26 mouse cellular contexts compared by ENCODE assay signal in genomic region chr2:58661116-58661515, GRCm38 (mm10).
DNase-seq lines count a peak whose midpoint lies in the region.
"Had no signal": no experiment of that assay in that cellular context is flagged by ENCODE, and none has a peak within 500 bp of the region (broad histone marks: within the 10 kb centered on the region; RNA-seq: fewer than 3 reads in every experiment).

No protein-coding gene starts in this region.

- no peaks in the 10 kb centered on the region for H3K36me3 ChIP-seq in heart, embryonic 10.5 days
- H3K36me3 ChIP-seq: embryonic facial prominence, embryonic 15.5 days; forebrain, embryonic 12.5 days; kidney, embryonic 15.5 days; liver, embryonic 12.5 days; midbrain, embryonic 12.5 days; stomach, embryonic 15.5 days had no signal

- H3K4me1 ChIP-seq in heart, embryonic 10.5 days: no peaks in the 10 kb centered on the region
- H3K4me1 ChIP-seq: kidney, embryonic 15.5 days; liver, embryonic 12.5 days; megakaryocyte, embryonic 14.5 days; stomach, embryonic 15.5 days had no signal

- no peaks in the 10 kb centered on the region for H3K9me3 ChIP-seq in heart, embryonic 10.5 days
- H3K9me3 ChIP-seq: embryonic facial prominence, embryonic 15.5 days; forebrain, embryonic 12.5 days; kidney, embryonic 15.5 days; liver, embryonic 12.5 days; megakaryocyte, embryonic 14.5 days; midbrain, embryonic 12.5 days; stomach, embryonic 15.5 days had no signal

- peak; percentile 11 for DNase-seq in heart, embryonic 10.5 days (ENCODE audit: low spot score)
- DNase-seq in heart, postnatal 14 days: no peak
- peak; percentile 45 for DNase-seq in ovary, adult 18-20 months (ENCODE audit: low spot score)
- no peak for DNase-seq in ovary, postnatal 36 days (ENCODE audit: low spot score)
- DNase-seq in adrenal gland, postnatal 10 days: peak; percentile 66
- DNase-seq in testis, postnatal 14 days (ENCODE audit: low spot score): peak; percentile 8
- no peak for DNase-seq in gastrocnemius, postnatal 10 days
- DNase-seq: cerebellum, adult 11-12 months; cerebellum, adult 9-11 months; embryo, embryonic 11 days; forebrain, postnatal 0 days; heart, postnatal 4 days; kidney, postnatal 25 days; liver, postnatal 0 days; lung, postnatal 36 days; right cerebral cortex, postnatal 25 days; thymus, adult 2 months; thymus, postnatal 36 days had no signal

- intact Hi-C loops in heart, postnatal 14 days (cut with DNase I): loop anchor here (10.0 kb wide), 1 partner anchor 636 kb away; no protein-coding TSS in a partner anchor

- WGBS in heart, embryonic 10.5 days: 87% methylated on average over 5 of the region's 5 CpGs

- no peaks in the 10 kb centered on the region for H3K27me3 ChIP-seq in heart, embryonic 10.5 days (ENCODE audit: insufficient read depth, poor library complexity, severe bottlenecking)
- H3K27me3 ChIP-seq: embryonic facial prominence, embryonic 15.5 days; forebrain, embryonic 12.5 days; kidney, embryonic 15.5 days; liver, embryonic 12.5 days; megakaryocyte, embryonic 14.5 days; stomach, embryonic 15.5 days had no signal

- H3K27ac ChIP-seq in heart, embryonic 10.5 days: no peak overlapping the region
- H3K27ac ChIP-seq: forebrain, embryonic 12.5 days; hindbrain, embryonic 14.5 days; kidney, embryonic 15.5 days; liver, embryonic 12.5 days; midbrain, embryonic 12.5 days; stomach, embryonic 15.5 days had no signal

- H3K4me3 ChIP-seq in heart, embryonic 10.5 days: no peak overlapping the region
- H3K4me3 ChIP-seq: forebrain, embryonic 12.5 days; kidney, embryonic 15.5 days; liver, embryonic 12.5 days; megakaryocyte, embryonic 14.5 days; midbrain, embryonic 12.5 days; stomach, embryonic 15.5 days had no signal

Comparison
In these comparisons a context has a peak if more than half of its experiments do, and no peak if none do; other contexts are left out.
1. DNase-seq: peak in heart, embryonic 10.5 days (single experiment), ovary, adult 18-20 months (single experiment), adrenal gland, postnatal 10 days (single experiment) and testis, postnatal 14 days (single experiment); none in heart, postnatal 14 days (0 of 2), ovary, postnatal 36 days (single experiment) and gastrocnemius, postnatal 10 days (single experiment).